Mouse (Mus musculus) forebrain, embryonic 12.5 days (tissue): ENCODE measurements around the gene Mfsd2b. TPM values are rescaled to one million over a fixed set of nuclear protein-coding genes. Genes with fewer than 3 reads are reported as not detected.

Experiments used
- ATAC-seq: fragments of 200-750 bp; cut with Nextera tagmentation; 2 replicates; pipeline ENCODE4 v1.8.0; 2017; ENCODE audit warnings: moderate TSS enrichment; ENCODE audit not compliant: low FRiP score
- H3K27ac ChIP-seq: fragments of 300-500 bp; sonication (generic); 2 replicates; pipeline ENCODE4 v1.5.1; 2016; ENCODE audit warnings: mild to moderate bottlenecking
- H3K27me3 ChIP-seq: fragments of 300-500 bp; sonication (generic); 2 replicates; pipeline ENCODE4 v1.6.1; 2016; ENCODE audit warnings: mild to moderate bottlenecking
- H3K36me3 ChIP-seq: fragments of 300-500 bp; sonication (generic); replicated peaks from 2 replicates; pipeline ENCODE4 v1.6.1; 2016; ENCODE audit warnings: mild to moderate bottlenecking
- H3K4me1 ChIP-seq: fragments of 300-500 bp; sonication (generic); 2 replicates; pipeline ENCODE4 v1.6.1; 2016
- H3K4me2 ChIP-seq: fragments of 300-500 bp; sonication (generic); 2 replicates; pipeline ENCODE4 v1.6.1; 2016; ENCODE audit warnings: mild to moderate bottlenecking, moderate library complexity
- H3K4me3 ChIP-seq: fragments of 300-500 bp; sonication (generic); replicated peaks from 2 replicates; pipeline ENCODE4 v1.5.1; 2016; ENCODE audit warnings: mild to moderate bottlenecking
- H3K9ac ChIP-seq: fragments of 300-500 bp; sonication (generic); 2 replicates; pipeline ENCODE4 v1.6.1; 2016; ENCODE audit warnings: mild to moderate bottlenecking
- H3K9me3 ChIP-seq: fragments of 300-500 bp; sonication (generic); 2 replicates; pipeline ENCODE4 v1.6.1; 2016
- WGBS: fragments of 180-500 bp; shearing (Covaris S2); methylation state at CpG from one replicate; pipeline ENCODE4 v1.1.7; 2016; 5-methylcytosine and 5-hydroxymethylcytosine counted together
- polyA plus RNA-seq: library from polyadenylated mRNA; unstranded; fragments of >200 nt; fragmentation: Nextera tagmentation; extraction: Ambion mirVana; gene quantifications from 2 replicates; pipeline ENCODE4 v1.2.1, GENCODE M21; 2016

The Mfsd2b gene
- polyA plus RNA-seq, 1 experiment from 2014 or later: 2.5 TPM

DNA sequence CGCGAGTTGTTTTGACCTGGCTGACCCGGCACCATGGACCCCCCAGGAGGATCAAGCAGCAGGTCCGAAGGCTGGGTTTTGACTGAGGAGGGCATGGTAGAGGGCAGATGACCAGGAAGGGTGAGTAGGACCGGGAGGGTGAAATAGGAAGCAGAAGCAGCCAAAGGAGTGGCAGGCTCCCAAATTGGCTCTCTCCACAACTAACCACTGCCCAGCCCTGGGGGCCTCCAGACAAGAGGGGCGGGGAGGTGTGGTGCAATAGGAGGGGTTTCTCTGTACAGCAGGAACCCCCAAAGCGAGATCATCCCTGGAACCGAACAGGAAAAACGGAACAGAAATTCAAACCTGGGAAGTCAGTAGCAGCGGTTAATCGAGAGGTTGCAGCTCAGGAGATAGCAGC, 33.4 kb downstream of the Mfsd2b start:
- peaks cover 26% of the 10 kb centered on the region for H3K4me1 ChIP-seq
- peak overlapping the region; percentile 76 for H3K4me3 ChIP-seq
- H3K4me2 ChIP-seq: peak overlapping the region; percentile 94
- H3K9ac ChIP-seq: peak overlapping the region; percentile 68
- no peaks in the 10 kb centered on the region for H3K36me3 ChIP-seq
- H3K9me3 ChIP-seq: no peaks in the 10 kb centered on the region
- WGBS: 1% methylated on average over 11 of the region's 11 CpGs
- ATAC-seq: no peak
- H3K27me3 ChIP-seq: peaks cover 32% of the 10 kb centered on the region
- no peak overlapping the region for H3K27ac ChIP-seq

DNA sequence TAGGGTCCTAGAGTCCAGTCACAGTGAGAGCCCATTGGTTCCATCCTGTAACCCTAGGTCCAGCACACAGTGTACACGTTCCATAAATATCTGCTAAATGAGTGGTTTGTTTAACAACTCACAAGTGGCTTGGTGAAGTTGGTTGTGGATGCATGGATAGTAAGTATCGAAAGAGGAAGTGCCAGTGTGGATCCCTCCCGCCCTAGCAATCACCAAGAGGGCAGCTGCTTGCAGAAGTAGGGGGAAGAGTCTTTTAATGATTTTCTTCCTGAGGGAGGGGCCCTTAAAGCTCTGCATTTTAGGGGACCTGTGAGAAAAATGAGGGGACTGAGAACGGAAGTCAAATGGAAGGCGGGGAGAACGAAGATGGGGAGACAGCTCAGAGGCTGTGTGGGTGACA, 34.1 kb downstream of the Mfsd2b start:
- H3K9ac ChIP-seq: no peak overlapping the region
- H3K4me2 ChIP-seq: no peak overlapping the region
- H3K4me1 ChIP-seq: peaks cover 26% of the 10 kb centered on the region
- H3K27ac ChIP-seq: no peak overlapping the region
- ATAC-seq: no peak
- 56% methylated on average over 6 of the region's 6 CpGs for WGBS
- H3K4me3 ChIP-seq: no peak overlapping the region
- peaks cover 32% of the 10 kb centered on the region for H3K27me3 ChIP-seq
- H3K36me3 ChIP-seq: no peaks in the 10 kb centered on the region
- no peaks in the 10 kb centered on the region for H3K9me3 ChIP-seq

DNA sequence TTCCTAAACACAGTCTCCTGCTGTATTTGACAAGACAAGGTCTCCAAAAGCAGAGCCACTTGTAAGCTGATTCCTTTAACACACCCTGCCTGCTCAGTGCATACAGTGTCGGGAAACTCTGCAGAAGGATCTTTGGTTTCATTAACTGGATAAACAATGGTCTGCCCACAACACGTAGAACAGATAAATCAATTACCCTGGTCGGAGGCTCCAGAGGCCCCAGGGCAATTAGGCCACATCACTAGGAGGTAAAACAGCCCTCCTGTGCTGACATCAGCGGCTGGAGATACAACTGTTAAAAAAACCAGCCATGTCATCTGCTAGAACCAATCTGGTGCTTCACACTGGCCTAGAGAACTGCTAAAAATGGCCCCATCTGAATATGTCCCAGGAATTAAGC, 37.2 kb downstream of the Mfsd2b start:
- peaks cover 14% of the 10 kb centered on the region for H3K4me1 ChIP-seq
- H3K27me3 ChIP-seq: peaks cover 25% of the 10 kb centered on the region
- no peaks in the 10 kb centered on the region for H3K9me3 ChIP-seq
- no peak for ATAC-seq
- no peak overlapping the region for H3K27ac ChIP-seq
- H3K4me3 ChIP-seq: no peak overlapping the region
- 65% methylated on average over 4 of the region's 4 CpGs for WGBS
- H3K36me3 ChIP-seq: no peaks in the 10 kb centered on the region
- H3K9ac ChIP-seq: no peak overlapping the region
- no peak overlapping the region for H3K4me2 ChIP-seq

DNA sequence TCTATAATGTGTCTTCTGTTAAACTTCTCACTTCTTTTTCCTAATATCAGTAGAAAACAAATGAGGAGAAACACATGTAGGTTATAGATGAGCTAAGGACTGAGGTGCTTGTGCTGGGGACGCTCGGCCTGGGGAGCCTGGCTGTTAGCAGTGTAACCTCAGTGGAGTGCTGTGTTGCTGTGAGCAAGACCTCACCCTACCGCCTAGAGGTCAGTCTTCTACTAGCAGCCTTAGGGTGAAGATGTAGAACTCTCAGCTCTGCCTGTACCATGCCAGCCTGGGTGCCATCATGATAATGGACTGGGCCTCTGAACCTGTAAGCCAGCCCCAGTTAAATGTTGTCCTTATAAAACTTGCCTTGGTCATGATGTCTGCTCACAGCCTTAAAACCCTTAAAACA, 46.9 kb downstream of the Mfsd2b start:
- Histone ChIP-seq H3K36me3 (peaks cover 68% of the 10 kb centered on the region), H3K27me3 (no peaks in the 10 kb centered on the region), H3K4me1 (no peaks in the 10 kb centered on the region), H3K9me3 (no peaks in the 10 kb centered on the region), H3K27ac (no peak overlapping the region), H3K4me3 (no peak overlapping the region), H3K9ac (no peak overlapping the region), H3K4me2 (no peak overlapping the region)
- ATAC-seq: no peak
- 76% methylated on average over 3 of the region's 3 CpGs for WGBS

DNA sequence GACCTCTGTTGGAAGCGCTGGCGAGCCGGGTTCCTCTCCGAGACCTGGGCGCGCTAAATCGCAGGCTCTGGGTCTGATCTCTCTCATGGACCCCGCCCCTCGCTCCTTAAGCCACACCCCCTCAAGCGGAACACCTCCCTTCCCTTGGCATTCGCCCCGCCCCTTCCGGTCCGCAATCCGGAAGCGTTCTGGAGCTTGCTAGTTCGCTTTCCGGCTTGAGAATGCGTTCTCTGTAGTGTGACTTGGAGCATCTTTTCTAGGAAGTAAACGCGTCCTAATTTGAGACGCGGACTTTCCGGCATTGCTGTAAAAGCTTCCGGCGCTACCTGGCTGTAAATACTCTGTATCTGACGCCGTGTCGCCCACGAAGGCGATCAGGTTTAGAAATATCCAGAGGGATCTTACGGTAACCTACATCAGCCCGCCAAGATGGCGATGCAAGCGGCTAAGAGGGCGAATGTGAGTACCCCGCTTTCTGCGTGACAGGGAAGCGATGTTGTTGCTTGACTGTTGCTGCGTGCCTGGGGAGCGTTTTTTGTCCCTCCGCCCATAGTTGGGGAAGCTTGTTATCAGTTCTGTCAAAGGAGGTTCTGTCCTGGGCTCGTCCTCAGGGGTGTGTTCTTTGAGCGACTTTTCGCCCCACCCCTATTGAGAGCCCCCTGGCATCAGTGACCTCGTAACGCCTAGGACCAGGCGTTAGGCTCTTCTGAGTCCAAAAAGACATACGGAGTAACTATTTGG, 56.6 kb downstream of the Mfsd2b start, which contains the start of gene Sf3b6:
Gene Sf3b6 (plus strand): TSS at position 184 of the 741 bp plus-strand sequence.
- Histone ChIP-seq H3K9ac (peak within 1 kb of the TSS; percentile 71), H3K36me3 (peaks cover 18% of the 10 kb centered on the region), H3K4me2 (peak within 1 kb of the TSS; percentile 79), H3K27ac (peak within 1 kb of the TSS; percentile 83), H3K4me3 (peak within 1 kb of the TSS; percentile 64), H3K4me1 (peaks cover 22% of the 10 kb centered on the region), H3K9me3 (no peaks in the 10 kb centered on the region), H3K27me3 (no peaks in the 10 kb centered on the region)
- under 1% methylated on average over 49 of the region's 49 CpGs for WGBS
- peak; percentile 99 for ATAC-seq

DNA sequence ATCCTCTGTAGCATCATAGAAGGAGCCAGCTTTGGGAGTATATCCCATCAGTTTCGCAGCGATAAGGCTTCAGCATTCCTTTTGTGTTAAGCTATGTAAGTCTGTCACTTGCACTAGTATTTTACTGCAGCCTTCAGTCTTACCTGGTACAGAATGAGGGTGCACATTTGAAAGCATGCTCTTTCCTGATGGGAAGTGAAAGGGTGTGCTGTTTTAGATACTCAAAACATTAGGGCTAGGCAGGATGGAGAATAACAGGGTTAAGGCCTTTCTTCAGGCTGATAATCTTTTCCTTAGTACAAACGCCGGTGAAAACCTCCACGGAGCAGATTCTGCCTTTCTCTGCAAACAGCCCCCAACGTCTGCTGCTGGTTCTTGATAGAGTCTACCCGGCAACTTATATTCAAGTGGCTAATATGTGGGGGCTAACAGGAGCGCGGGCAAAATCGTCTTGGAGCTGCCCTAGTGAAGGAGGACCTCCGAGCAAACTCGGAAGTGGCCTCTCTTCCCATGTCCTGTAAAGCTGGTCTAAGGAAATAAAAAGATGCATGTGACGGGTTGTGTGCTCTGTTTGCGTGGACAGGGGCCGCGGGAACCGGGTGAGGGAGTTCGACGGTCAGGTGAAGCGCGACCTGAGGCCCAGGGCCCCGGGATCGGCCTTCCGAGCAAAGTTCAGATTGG, 57.3 kb downstream of the Mfsd2b start:
- WGBS: 10% methylated on average over 24 of the region's 24 CpGs
- Histone ChIP-seq H3K36me3 (peaks cover 13% of the 10 kb centered on the region), H3K27ac (peak overlapping the region; percentile 83), H3K4me1 (peaks cover 22% of the 10 kb centered on the region), H3K9me3 (no peaks in the 10 kb centered on the region), H3K4me2 (peak overlapping the region; percentile 75), H3K9ac (peak overlapping the region; percentile 70), H3K4me3 (peak overlapping the region; percentile 64), H3K27me3 (no peaks in the 10 kb centered on the region)
- ATAC-seq: peak; percentile 83; the same call in 1 of the 2 replicates

DNA sequence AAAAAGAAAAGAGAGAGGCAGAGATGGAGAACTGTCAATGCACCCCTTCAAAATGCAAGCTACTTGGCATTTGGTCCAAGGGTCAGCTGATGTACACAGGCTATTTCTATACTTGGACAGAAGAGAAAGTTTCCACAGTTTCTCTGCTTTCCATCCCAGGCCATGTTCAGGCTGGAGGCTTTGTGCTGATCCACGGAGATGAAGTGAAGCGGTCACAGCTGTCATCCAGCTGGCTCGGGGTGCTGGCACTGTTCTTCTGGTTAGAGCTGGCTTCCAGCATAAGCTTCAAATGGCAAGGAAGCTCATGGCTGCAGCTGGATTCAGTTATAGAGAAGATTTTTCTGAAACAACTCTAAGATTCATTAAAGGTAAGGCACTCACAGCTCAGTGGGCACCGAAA, 60.5 kb downstream of the Mfsd2b start:
- H3K4me2 ChIP-seq: no peak overlapping the region
- 92% methylated on average over 4 of the region's 4 CpGs for WGBS
- H3K9ac ChIP-seq: no peak overlapping the region
- H3K4me3 ChIP-seq: no peak overlapping the region
- H3K27ac ChIP-seq: no peak overlapping the region
- ATAC-seq: no peak
- H3K9me3 ChIP-seq: no peaks in the 10 kb centered on the region
- H3K4me1 ChIP-seq: peaks cover 17% of the 10 kb centered on the region
- no peaks in the 10 kb centered on the region for H3K27me3 ChIP-seq
- no peaks in the 10 kb centered on the region for H3K36me3 ChIP-seq

Other genes with a start within 250 kb of the Mfsd2b start
- 0.56 and 0.77 TPM in 2 replicates for gene Fam228a, start 135.9 kb downstream of the Mfsd2b start, polyA plus RNA-seq
- 6.6 and 7.2 TPM in 2 replicates for gene Pfn4, start 105.3 kb downstream of the Mfsd2b start, polyA plus RNA-seq
- gene Fam228b, start 105.1 kb downstream of the Mfsd2b start, polyA plus RNA-seq: 3.2 and 4.1 TPM in 2 replicates
- 372 and 374 TPM in 2 replicates for gene Sf3b6, start 56.8 kb downstream of the Mfsd2b start, polyA plus RNA-seq
- 6.6 and 6.9 TPM in 2 replicates for gene Fkbp1b, start 32.8 kb downstream of the Mfsd2b start, polyA plus RNA-seq
- gene Wdcp, start 31.1 kb downstream of the Mfsd2b start, polyA plus RNA-seq: 19.0 and 20.5 TPM in 2 replicates
- gene Ubxn2a, start 33.3 kb upstream of the Mfsd2b start, polyA plus RNA-seq: 38.3 and 43.3 TPM in 2 replicates
- gene Atad2b, start 43.0 kb upstream of the Mfsd2b start, polyA plus RNA-seq: 24.0 and 24.9 TPM in 2 replicates